8 mouse cellular contexts compared by ENCODE assay signal in genomic region chr14:120336380-120336779, GRCm38 (mm10).
DNase-seq lines count a peak whose midpoint lies in the region; ATAC-seq lines count a peak whose summit lies in the region.

No protein-coding gene starts in this region.

- peaks cover 16% of the 10 kb centered on the region; the same call in 1 of the 2 replicates for H3K4me1 ChIP-seq in midbrain, embryonic 14.5 days (ENCODE audit: control insufficient read depth, insufficient read depth, low read length)
- peaks cover 35% of the 10 kb centered on the region for H3K4me1 ChIP-seq in midbrain, embryonic 10.5 days
- peaks cover 62% of the 10 kb centered on the region for H3K4me1 ChIP-seq in embryonic facial prominence, embryonic 10.5 days
- H3K4me1 ChIP-seq in lung, embryonic 15.5 days: peaks cover 46% of the 10 kb centered on the region

- no peak for ATAC-seq in midbrain, embryonic 14.5 days (ENCODE audit: low FRiP score, low TSS enrichment)
- ATAC-seq in lung, embryonic 15.5 days (ENCODE audit: borderline replicate concordance, extremely low read depth, low FRiP score, low TSS enrichment): 0 out of 2 replicates have a peak, but pooled peaks have one; percentile 27
- no peak for ATAC-seq in monocyte, adult 5-6 weeks (replicated peaks; ENCODE audit: insufficient number of reproducible peaks, low FRiP score, low TSS enrichment, poor library complexity, severe bottlenecking)
- ATAC-seq in granulocyte monocyte progenitor cell, adult 5-6 weeks (replicated peaks; ENCODE audit: poor library complexity, severe bottlenecking): no peak

- no peak overlapping the region for H3K4me3 ChIP-seq in midbrain, embryonic 14.5 days (replicated peaks; ENCODE audit: low read depth, low read length)
- no peak overlapping the region for H3K4me3 ChIP-seq in midbrain, embryonic 10.5 days
- H3K4me3 ChIP-seq in embryonic facial prominence, embryonic 10.5 days: no peak overlapping the region
- H3K4me3 ChIP-seq in lung, embryonic 15.5 days: no peak overlapping the region

- no peak overlapping the region for H3K9ac ChIP-seq in midbrain, embryonic 14.5 days (replicated peaks; ENCODE audit: low read length)
- H3K9ac ChIP-seq in lung, embryonic 15.5 days: no peak overlapping the region

- no peaks in the 10 kb centered on the region for H3K27me3 ChIP-seq in midbrain, embryonic 14.5 days (ENCODE audit: control insufficient read depth, insufficient read depth, low read length)
- no peaks in the 10 kb centered on the region for H3K27me3 ChIP-seq in midbrain, embryonic 10.5 days (ENCODE audit: low read depth, poor library complexity, severe bottlenecking)
- H3K27me3 ChIP-seq in embryonic facial prominence, embryonic 10.5 days (replicated peaks; ENCODE audit: low read depth, poor library complexity, severe bottlenecking): no peaks in the 10 kb centered on the region
- H3K27me3 ChIP-seq in lung, embryonic 15.5 days: no peaks in the 10 kb centered on the region

- intact Hi-C loops in heart, postnatal 10 days (cut with DNase I): loop anchor here (5.0 kb wide), 2 partner anchors 39 to 59 kb away; partner anchors contain the start of gene Mbnl2

- WGBS in midbrain, embryonic 14.5 days: 46% methylated on average over 7 of the region's 7 CpGs
- WGBS in midbrain, embryonic 10.5 days: 47% methylated on average over 7 of the region's 7 CpGs
- 52% methylated on average over 7 of the region's 7 CpGs for WGBS in embryonic facial prominence, embryonic 10.5 days
- WGBS in lung, embryonic 15.5 days: 42% methylated on average over 7 of the region's 7 CpGs

- no peaks in the 10 kb centered on the region for H3K9me3 ChIP-seq in midbrain, embryonic 14.5 days (ENCODE audit: control insufficient read depth, low read length)
- no peaks in the 10 kb centered on the region for H3K9me3 ChIP-seq in midbrain, embryonic 10.5 days (replicated peaks)
- no peaks in the 10 kb centered on the region for H3K9me3 ChIP-seq in embryonic facial prominence, embryonic 10.5 days
- no peaks in the 10 kb centered on the region for H3K9me3 ChIP-seq in lung, embryonic 15.5 days

- H3K27ac ChIP-seq in midbrain, embryonic 14.5 days (replicated peaks; ENCODE audit: low read depth, low read length): no peak overlapping the region
- no peak overlapping the region for H3K27ac ChIP-seq in midbrain, embryonic 10.5 days (replicated peaks)
- peak overlapping the region; percentile 48; the same call in 1 of the 2 replicates for H3K27ac ChIP-seq in embryonic facial prominence, embryonic 10.5 days (replicated peaks)
- peak overlapping the region; percentile 76; the same call in 1 of the 2 replicates for H3K27ac ChIP-seq in lung, embryonic 15.5 days

- no peaks in the 10 kb centered on the region for H3K36me3 ChIP-seq in midbrain, embryonic 14.5 days (ENCODE audit: control insufficient read depth, insufficient read depth, low read length)
- no peaks in the 10 kb centered on the region for H3K36me3 ChIP-seq in midbrain, embryonic 10.5 days
- peaks cover 16% of the 10 kb centered on the region; the same call in 1 of the 2 replicates for H3K36me3 ChIP-seq in embryonic facial prominence, embryonic 10.5 days (replicated peaks)
- no peaks in the 10 kb centered on the region; the same call in 1 of the 2 replicates for H3K36me3 ChIP-seq in lung, embryonic 15.5 days

- H3K4me2 ChIP-seq in midbrain, embryonic 14.5 days (ENCODE audit: low read length): no peak overlapping the region
- no peak overlapping the region for H3K4me2 ChIP-seq in lung, embryonic 15.5 days

- peak; percentile 20 for DNase-seq in midbrain, embryonic 14.5 days
- DNase-seq in midbrain, embryonic 10.5 days (ENCODE audit: low spot score): no peak
- no peak for DNase-seq in embryonic facial prominence, embryonic 10.5 days (ENCODE audit: low spot score)
- DNase-seq in heart, postnatal 10 days: peak; percentile 83 to 87
- DNase-seq in right cerebral cortex, postnatal 25 days: no peak

Comparison
In these comparisons a context has a peak if more than half of its experiments do, and no peak if none do; other contexts are left out.
1. DNase-seq: peak in midbrain, embryonic 14.5 days (single experiment) and heart, postnatal 10 days (2 of 2); none in midbrain, embryonic 10.5 days (single experiment), embryonic facial prominence, embryonic 10.5 days (single experiment) and right cerebral cortex, postnatal 25 days (single experiment).
2. H3K27ac ChIP-seq: peak in embryonic facial prominence, embryonic 10.5 days (single experiment) and lung, embryonic 15.5 days (single experiment); none in midbrain, embryonic 14.5 days (single experiment) and midbrain, embryonic 10.5 days (single experiment).